Mouse (Mus musculus) heart, adult 11 months (tissue): ENCODE results near the gene Gm20828.
"Not testable (repeated sequence)": the region's sequence is repeated elsewhere in the genome, so short reads cannot be mapped to it uniquely, and the experiment has no call there.

Experiments used
- DNase-seq: peaks from one replicate; pipeline ENCODE4 v3.0.0; 2022

Gm20828 gene

DNA sequence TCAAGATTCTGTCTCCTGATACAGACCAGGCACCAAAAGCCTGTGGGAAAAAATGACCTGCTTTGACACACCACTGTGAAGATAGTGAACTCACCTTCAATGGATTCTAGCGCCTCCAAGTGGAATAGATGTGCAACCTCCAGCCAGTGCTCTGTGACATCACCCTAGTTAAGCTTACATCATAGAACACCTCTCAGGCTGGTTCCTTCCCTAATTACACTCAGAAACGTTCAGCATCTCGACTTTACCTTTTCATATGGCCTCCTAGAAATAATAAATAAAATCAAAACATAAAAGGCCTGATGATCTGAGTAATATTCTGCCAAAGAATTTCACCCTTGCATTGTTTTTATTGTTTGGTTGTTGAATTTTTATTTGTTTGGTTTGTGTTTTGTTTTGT, at the start of gene Gm20828:
Gm20828 (minus strand) TSS at position 101 of the 400 bp plus-strand sequence.
- not testable (repeated sequence) for DNase-seq
